Comparison of ENCODE assay signal across 24 mouse cellular contexts in genomic region chr6:146760736-146761135, GRCm38 (mm10). TPM values are rescaled to one million over a fixed set of nuclear protein-coding genes. Genes with fewer than 3 reads are reported as not detected.
A peak's percentile ranks its signal among the peaks of the same experiment; 100 is the strongest.
DNase-seq lines count a peak whose midpoint lies in the region; ATAC-seq and TF ChIP-seq lines count a peak whose summit lies in the region.
"Had no signal": no experiment of that assay in that cellular context is flagged by ENCODE, and none has a peak within 500 bp of the region (broad histone marks: within the 10 kb centered on the region; RNA-seq: fewer than 3 reads in every experiment).

No protein-coding gene starts in this region.

- no peak for TF ChIP-seq EP300 in heart, adult 2 months (IDR thresholded peaks at IDR 0.05; ENCODE audit: insufficient read depth, low read depth, low read length)

- H3K79me2 ChIP-seq in heart, adult 2 months (replicated peaks; ENCODE audit: control insufficient read depth, insufficient read depth, low read length) = peaks cover 4% of the 10 kb centered on the region; the same call in 1 of the 2 replicates

- H3K9ac ChIP-seq in heart, adult 2 months (ENCODE audit: low read depth, low read length) = no peak overlapping the region
- H3K9ac ChIP-seq: forebrain, embryonic 13.5 days; limb, embryonic 13.5 days; neural tube, embryonic 12.5 days had no signal

- no peaks in the 10 kb centered on the region for H3K36me3 ChIP-seq in heart, adult 2 months (ENCODE audit: control insufficient read depth, insufficient read depth, low read length)
- peaks cover 8% of the 10 kb centered on the region; the same call in 1 of the 2 replicates for H3K36me3 ChIP-seq in E14TG2a.4 (ENCODE audit: insufficient read depth, low read length)

- no peak for TF ChIP-seq POLR2A in heart, adult 2 months (IDR thresholded peaks at IDR 0.05; ENCODE audit: insufficient read depth, low read depth, low read length)

- no peak for ATAC-seq in cerebellum, adult (ENCODE audit: insufficient number of reproducible peaks, low FRiP score, low TSS enrichment)
- ATAC-seq: CD4-positive, CD25-positive, alpha-beta regulatory T cell, adult 4 months; forebrain, embryonic 13.5 days; hindbrain, embryonic 16.5 days had no signal

- WGBS in heart, adult 2 months = 66% methylated on average over 4 of the region's 4 CpGs

- H3K4me3 ChIP-seq in heart, adult 2 months = no peak overlapping the region
- H3K4me3 ChIP-seq in layer of hippocampus, adult 2 months = no peak overlapping the region
- no peak overlapping the region for H3K4me3 ChIP-seq in E14TG2a.4 (replicated peaks; ENCODE audit: low read length)
- H3K4me3 ChIP-seq: forebrain, embryonic 13.5 days; hindbrain, embryonic 10.5 days; limb, embryonic 13.5 days; megakaryocyte, embryonic 14.5 days; neural tube, embryonic 12.5 days had no signal

- intact Hi-C loops in heart, adult 2 months (cut with DNase I) = loop anchor here (2.0 to 10.0 kb wide), 2 partner anchors 36 to 186 kb away; partner anchors contain the start of genes Fgfr1op2, Ints13 and Stk38l

- no peaks in the 10 kb centered on the region for H3K9me3 ChIP-seq in E14TG2a.4 (ENCODE audit: low read length)
- H3K9me3 ChIP-seq: forebrain, embryonic 13.5 days; G1E; hindbrain, embryonic 10.5 days; limb, embryonic 13.5 days; megakaryocyte, embryonic 14.5 days; neural tube, embryonic 12.5 days had no signal

- peaks cover 5% of the 10 kb centered on the region for H3K4me1 ChIP-seq in heart, adult 2 months (ENCODE audit: control insufficient read depth, insufficient read depth, low read length)
- peaks cover 3% of the 10 kb centered on the region for H3K4me1 ChIP-seq in E14TG2a.4 (replicated peaks; ENCODE audit: low read depth, low read length)
- H3K4me1 ChIP-seq: neural tube, embryonic 12.5 days had no signal

- no peak overlapping the region for H3K27ac ChIP-seq in heart, adult 2 months
- no peak overlapping the region for H3K27ac ChIP-seq in layer of hippocampus, adult 2 months
- H3K27ac ChIP-seq: forebrain, embryonic 13.5 days; hindbrain, embryonic 10.5 days; limb, embryonic 13.5 days; neural tube, embryonic 12.5 days had no signal

- TF ChIP-seq CTCF in heart, adult 2 months (IDR thresholded peaks at IDR 0.05) = no peak; the same call in 1 of the 2 replicates
- peak; percentile 34; the same call in 1 of the 2 replicates for TF ChIP-seq CTCF in layer of hippocampus, adult 2 months (conservative IDR thresholded peaks at IDR 0.05)
- TF ChIP-seq CTCF in E14TG2a.4 (conservative IDR thresholded peaks at IDR 0.05; ENCODE audit: low read length) = peak; percentile 38; the same call in 1 of the 2 replicates

- H3K27me3 ChIP-seq in heart, adult 2 months (ENCODE audit: control insufficient read depth, insufficient read depth, low read length) = no peaks in the 10 kb centered on the region
- no peaks in the 10 kb centered on the region for H3K27me3 ChIP-seq in E14TG2a.4 (ENCODE audit: insufficient read depth, low read length)
- H3K27me3 ChIP-seq: forebrain, embryonic 13.5 days; limb, embryonic 13.5 days; megakaryocyte, embryonic 14.5 days; neural tube, embryonic 12.5 days had no signal

- DNase-seq in heart, adult 11 months = peak; percentile 49
- DNase-seq in heart, adult 2 months = no peak
- no peak for DNase-seq in layer of hippocampus, adult 2 months (ENCODE audit: low spot score in 2 of 2)
- no peak for DNase-seq in layer of hippocampus, adult 18-20 months (ENCODE audit: low spot score in 2 of 2)
- DNase-seq in R1 (ENCODE audit: low read depth, low spot score) = peak; percentile 35
- DNase-seq: adrenal gland, postnatal 25 days; cerebellum, adult 9-10 months; gastrocnemius, postnatal 14 days; kidney, adult 11 months; kidney, postnatal 10 days; lung, adult 18-20 months; lung, postnatal 14 days; midbrain, embryonic 14.5 days; right cerebral cortex, postnatal 14 days had no signal

RNA-seq across cellular contexts. Expression of gene Arntl2, which starts 35.1 kb away (rescaled TPM):
- total RNA-seq in heart, adult 2 months (2021) = 1 to 10 TPM in 1 of 2 experiments, under 1 TPM in 1; 0.86 to 1.5 TPM
- polyA plus RNA-seq in heart, adult 2 months (2012; rRNA removed) = 1.6 and 2.6 TPM in 2 replicates
- total RNA-seq in layer of hippocampus, adult 2 months (2021) = 10 to 100 TPM in 1 of 2 experiments, 1 to 10 TPM in 1; 9.0 to 10.4 TPM
- total RNA-seq in layer of hippocampus, adult 18-20 months (2021) = 1 to 10 TPM; 6.0 to 8.1 TPM
- total RNA-seq: G1E had no signal
- polyA plus RNA-seq: G1E had no signal

RNA-seq across cellular contexts. Expression of gene Stk38l, which starts 35.9 kb away (rescaled TPM):
- 10 to 100 TPM; 13.9 to 14.4 TPM for total RNA-seq in heart, adult 2 months (2021)
- 3.1 and 8.0 TPM in 2 replicates for polyA plus RNA-seq in heart, adult 2 months (2012; rRNA removed)
- 10 to 100 TPM; 21.1 to 22.5 TPM for total RNA-seq in layer of hippocampus, adult 2 months (2021)
- total RNA-seq in layer of hippocampus, adult 18-20 months (2021) = 10 to 100 TPM; 22.4 to 24.5 TPM

Comparison
In these comparisons a context has a peak if more than half of its experiments do, and no peak if none do; other contexts are left out.
1. DNase-seq: peak in heart, adult 11 months (single experiment) and R1 (single experiment); none in heart, adult 2 months (0 of 2), layer of hippocampus, adult 2 months (0 of 2) and layer of hippocampus, adult 18-20 months (0 of 2).